Comparison of ENCODE assay signal across 8 mouse cellular contexts in genomic region chr15:82341675-82342542, GRCm38 (mm10). TPM values are rescaled to one million over a fixed set of nuclear protein-coding genes. Genes with fewer than 3 reads are reported as not detected.
DNase-seq lines count a peak whose midpoint lies in the region; ATAC-seq and TF ChIP-seq lines count a peak whose summit lies in the region.

No protein-coding gene starts in this region.

- H3K9ac ChIP-seq in intestine, postnatal 0 days (ENCODE audit: low read depth, low read length), result peak overlapping the region; percentile 71
- H3K9ac ChIP-seq in neural tube, embryonic 15.5 days (replicated peaks), result no peak overlapping the region; the same call in 1 of the 2 replicates

- no peak for TF ChIP-seq CTCF in lung, adult 2 months (IDR thresholded peaks at IDR 0.05; ENCODE audit: insufficient read depth, low read length)
- TF ChIP-seq CTCF in intestine, postnatal 0 days (IDR thresholded peaks at IDR 0.05; ENCODE audit: low read depth), result no peak

- peak overlapping the region; percentile 8 for H3K4me3 ChIP-seq in lung, adult 2 months (replicated peaks; ENCODE audit: extremely low read depth, low read depth, low read length)
- H3K4me3 ChIP-seq in embryonic facial prominence, embryonic 10.5 days, result peak overlapping the region; percentile 59
- H3K4me3 ChIP-seq in intestine, postnatal 0 days (ENCODE audit: low read depth, low read length), result peak overlapping the region; percentile 43
- H3K4me3 ChIP-seq in neural tube, embryonic 15.5 days (replicated peaks), result peak overlapping the region; percentile 34; the same call in 1 of the 2 replicates

- H3K27me3 ChIP-seq in embryonic facial prominence, embryonic 10.5 days (replicated peaks; ENCODE audit: low read depth, poor library complexity, severe bottlenecking), result peaks cover 31% of the 10 kb centered on the region
- H3K27me3 ChIP-seq in intestine, postnatal 0 days (replicated peaks; ENCODE audit: control insufficient read depth, insufficient read depth, low read length), result no peaks in the 10 kb centered on the region
- peaks cover 14% of the 10 kb centered on the region for H3K27me3 ChIP-seq in neural tube, embryonic 15.5 days (replicated peaks)

- 51% methylated on average over 15 of the region's 15 CpGs for WGBS in lung, adult 2 months
- WGBS in embryonic facial prominence, embryonic 10.5 days, result 66% methylated on average over 15 of the region's 15 CpGs
- WGBS in intestine, postnatal 0 days, result 35% methylated on average over 15 of the region's 15 CpGs
- 68% methylated on average over 15 of the region's 15 CpGs for WGBS in neural tube, embryonic 15.5 days

- ATAC-seq in intestine, postnatal 0 days, result no peak
- no peak for ATAC-seq in neural tube, embryonic 15.5 days (ENCODE audit: low FRiP score)

- peaks cover 9% of the 10 kb centered on the region for H3K4me1 ChIP-seq in lung, adult 2 months (ENCODE audit: control insufficient read depth, insufficient read depth, low read length)
- H3K4me1 ChIP-seq in embryonic facial prominence, embryonic 10.5 days, result peaks cover 55% of the 10 kb centered on the region
- H3K4me1 ChIP-seq in intestine, postnatal 0 days (replicated peaks; ENCODE audit: control insufficient read depth, insufficient read depth, low read length), result peaks cover 9% of the 10 kb centered on the region; the same call in 1 of the 2 replicates
- H3K4me1 ChIP-seq in neural tube, embryonic 15.5 days, result peaks cover 35% of the 10 kb centered on the region

- no peaks in the 10 kb centered on the region for H3K9me3 ChIP-seq in embryonic facial prominence, embryonic 10.5 days
- H3K9me3 ChIP-seq in intestine, postnatal 0 days (ENCODE audit: control insufficient read depth), result no peaks in the 10 kb centered on the region
- no peaks in the 10 kb centered on the region for H3K9me3 ChIP-seq in neural tube, embryonic 15.5 days (replicated peaks)

- peak overlapping the region; percentile 87 for H3K27ac ChIP-seq in embryonic facial prominence, embryonic 10.5 days (replicated peaks)
- H3K27ac ChIP-seq in intestine, postnatal 0 days (ENCODE audit: low read depth, low read length), result peak overlapping the region; percentile 94
- no peak overlapping the region for H3K27ac ChIP-seq in neural tube, embryonic 15.5 days (replicated peaks)

- H3K4me2 ChIP-seq in intestine, postnatal 0 days (replicated peaks; ENCODE audit: low read depth), result peak overlapping the region; percentile 78
- H3K4me2 ChIP-seq in neural tube, embryonic 15.5 days, result peak overlapping the region; percentile 56

- DNase-seq in lung, adult 2 months, result no peak
- no peak for DNase-seq in lung, postnatal 4 days
- no peak for DNase-seq in embryonic facial prominence, embryonic 10.5 days (ENCODE audit: low spot score)
- DNase-seq in cerebellum, adult 8-10 months, result no peak
- DNase-seq in embryo, embryonic 11 days, result no peak
- DNase-seq in layer of hippocampus, postnatal 10 days (ENCODE audit: low spot score in 2 of 2), result no peak

- TF ChIP-seq POLR2A in lung, adult 2 months (IDR thresholded peaks at IDR 0.05; ENCODE audit: borderline replicate concordance, extremely low read depth, low read depth, low read length), result no peak

- peaks cover 1% of the 10 kb centered on the region; the same call in 1 of the 2 replicates for H3K36me3 ChIP-seq in embryonic facial prominence, embryonic 10.5 days (replicated peaks)
- H3K36me3 ChIP-seq in intestine, postnatal 0 days (ENCODE audit: control insufficient read depth, insufficient read depth), result no peaks in the 10 kb centered on the region; the same call in 1 of the 2 replicates
- H3K36me3 ChIP-seq in neural tube, embryonic 15.5 days, result no peaks in the 10 kb centered on the region

RNA-seq across cellular contexts. Expression of gene Smdt1, which starts 3.1 kb away (rescaled TPM):
- 189 and 202 TPM in 2 replicates for polyA plus RNA-seq in lung, adult 2 months (2012; rRNA removed)
- polyA plus RNA-seq in embryonic facial prominence, embryonic 10.5 days (2016; fragmentation: Nextera tagmentation; extraction: Ambion mirVana), result 212 and 215 TPM in 2 replicates
- 448 and 457 TPM in 2 replicates for polyA plus RNA-seq in intestine, postnatal 0 days (2015; fragmentation: Nextera tagmentation; extraction: Ambion mirVana)
- 392 and 440 TPM in 2 replicates for polyA plus RNA-seq in neural tube, embryonic 15.5 days (2015; fragmentation: Nextera tagmentation; extraction: Ambion mirVana)
- total RNA-seq in layer of hippocampus, postnatal 10 days (2021), result 100 to 1,000 TPM; 158 to 179 TPM

RNA-seq across cellular contexts. Expression of gene Pheta2, which starts 3.2 kb away (rescaled TPM):
- polyA plus RNA-seq in lung, adult 2 months (2012; rRNA removed), result 1.8 and 2.4 TPM in 2 replicates
- polyA plus RNA-seq in embryonic facial prominence, embryonic 10.5 days (2016; fragmentation: Nextera tagmentation; extraction: Ambion mirVana), result 4.9 TPM in 2 replicates
- 5.4 and 5.5 TPM in 2 replicates for polyA plus RNA-seq in intestine, postnatal 0 days (2015; fragmentation: Nextera tagmentation; extraction: Ambion mirVana)
- 2.4 and 6.6 TPM in 2 replicates for polyA plus RNA-seq in neural tube, embryonic 15.5 days (2015; fragmentation: Nextera tagmentation; extraction: Ambion mirVana)
- 1 to 10 TPM in 1 of 2 experiments, under 1 TPM in 1; 0.80 to 1.1 TPM for total RNA-seq in layer of hippocampus, postnatal 10 days (2021)

RNA-seq across cellular contexts. Expression of gene Naga, which starts 3.2 kb away (rescaled TPM):
- polyA plus RNA-seq in lung, adult 2 months (2012; rRNA removed), result 167 and 189 TPM in 2 replicates
- polyA plus RNA-seq in embryonic facial prominence, embryonic 10.5 days (2016; fragmentation: Nextera tagmentation; extraction: Ambion mirVana), result 19.2 and 24.0 TPM in 2 replicates
- polyA plus RNA-seq in intestine, postnatal 0 days (2015; fragmentation: Nextera tagmentation; extraction: Ambion mirVana), result 1,439 and 1,503 TPM in 2 replicates
- 33.4 and 41.8 TPM in 2 replicates for polyA plus RNA-seq in neural tube, embryonic 15.5 days (2015; fragmentation: Nextera tagmentation; extraction: Ambion mirVana)
- total RNA-seq in layer of hippocampus, postnatal 10 days (2021), result 10 to 100 TPM; 36.9 to 43.3 TPM

RNA-seq across cellular contexts. Expression of gene Ndufa6, which starts 12.2 kb away (rescaled TPM):
- polyA plus RNA-seq in lung, adult 2 months (2012; rRNA removed), result 183 and 193 TPM in 2 replicates
- polyA plus RNA-seq in embryonic facial prominence, embryonic 10.5 days (2016; fragmentation: Nextera tagmentation; extraction: Ambion mirVana), result 243 and 256 TPM in 2 replicates
- 830 and 832 TPM in 2 replicates for polyA plus RNA-seq in intestine, postnatal 0 days (2015; fragmentation: Nextera tagmentation; extraction: Ambion mirVana)
- polyA plus RNA-seq in neural tube, embryonic 15.5 days (2015; fragmentation: Nextera tagmentation; extraction: Ambion mirVana), result 409 and 417 TPM in 2 replicates
- 100 to 1,000 TPM; 201 to 212 TPM for total RNA-seq in layer of hippocampus, postnatal 10 days (2021)

RNA-seq across cellular contexts. Expression of gene Cyp2d22, which starts 38.2 kb away (rescaled TPM):
- polyA plus RNA-seq in lung, adult 2 months (2012; rRNA removed), result 84.6 and 90.2 TPM in 2 replicates
- polyA plus RNA-seq in embryonic facial prominence, embryonic 10.5 days (2016; fragmentation: Nextera tagmentation; extraction: Ambion mirVana), result 2.1 and 3.0 TPM in 2 replicates
- polyA plus RNA-seq in intestine, postnatal 0 days (2015; fragmentation: Nextera tagmentation; extraction: Ambion mirVana), result 5.7 and 7.6 TPM in 2 replicates
- polyA plus RNA-seq in neural tube, embryonic 15.5 days (2015; fragmentation: Nextera tagmentation; extraction: Ambion mirVana), result 2.1 and 3.3 TPM in 2 replicates
- 10 to 100 TPM; 18.8 to 19.5 TPM for total RNA-seq in layer of hippocampus, postnatal 10 days (2021)

Comparison
In these comparisons a context has a peak if more than half of its experiments do, and no peak if none do; other contexts are left out.
1. H3K4me3 ChIP-seq: peak in every context shown above with its lines; median percentile 59 in embryonic facial prominence, embryonic 10.5 days; 43 in intestine, postnatal 0 days; 34 in neural tube, embryonic 15.5 days; 8 in lung, adult 2 months.